Mouse (Mus musculus) liver, embryonic 13.5 days (tissue): ENCODE data around the gene Hsd17b7. TPM values are rescaled to one million over a fixed set of nuclear protein-coding genes. Genes with fewer than 3 reads are reported as not detected.

Source experiments
- ATAC-seq: fragments of 200-750 bp; cut with Nextera tagmentation; 2 replicates; pipeline ENCODE4 v1.8.0; 2017; ENCODE audit warnings: low read depth, mild to moderate bottlenecking, moderate number of reproducible peaks, moderate library complexity
- DNase-seq: peaks from one replicate; pipeline ENCODE4 v3.0.0; 2022
- H3K27ac ChIP-seq: fragments of 300-500 bp; sonication (generic); 2 replicates; pipeline ENCODE4 v1.5.1; 2015; ENCODE audit warnings: moderate library complexity, mild to moderate bottlenecking, inconsistent platforms
- H3K27me3 ChIP-seq: fragments of 300-500 bp; sonication (generic); 2 replicates; pipeline ENCODE4 v1.6.1; 2015; ENCODE audit warnings: mild to moderate bottlenecking, inconsistent platforms
- H3K36me3 ChIP-seq: fragments of 300-500 bp; sonication (generic); 2 replicates; pipeline ENCODE4 v1.6.1; 2015; ENCODE audit warnings: mild to moderate bottlenecking, inconsistent platforms
- H3K4me1 ChIP-seq: fragments of 300-500 bp; sonication (generic); replicated peaks from 2 replicates; pipeline ENCODE4 v1.6.1; 2015; ENCODE audit warnings: inconsistent platforms
- H3K4me2 ChIP-seq: fragments of 300-500 bp; sonication (generic); 2 replicates; pipeline ENCODE4 v1.6.1; 2015; ENCODE audit warnings: inconsistent platforms, mild to moderate bottlenecking, moderate library complexity
- H3K4me3 ChIP-seq: fragments of 300-500 bp; sonication (generic); replicated peaks from 2 replicates; pipeline ENCODE4 v1.5.1; 2015; ENCODE audit warnings: mild to moderate bottlenecking, inconsistent platforms
- H3K9ac ChIP-seq: fragments of 300-500 bp; sonication (generic); 2 replicates; pipeline ENCODE4 v1.6.1; 2015; ENCODE audit warnings: mild to moderate bottlenecking, inconsistent platforms
- H3K9me3 ChIP-seq: fragments of 300-500 bp; sonication (generic); replicated peaks from 2 replicates; pipeline ENCODE4 v1.6.1; 2016; ENCODE audit warnings: inconsistent platforms
- WGBS: fragments of 180-500 bp; shearing (Covaris S2); methylation state at CpG from one replicate; pipeline ENCODE4 v1.1.7; 2015; ENCODE audit not compliant: insufficient replicate concordance; 5-methylcytosine and 5-hydroxymethylcytosine counted together
- polyA plus RNA-seq: library from polyadenylated mRNA; unstranded; fragments of >200 nt; fragmentation: Nextera tagmentation; extraction: Ambion mirVana; gene quantifications from 2 replicates; pipeline ENCODE4 v1.2.1, GENCODE M21; 2015

The Hsd17b7 gene
- polyA plus RNA-seq, 1 experiment from 2014 or later: 12.4 TPM

DNA sequence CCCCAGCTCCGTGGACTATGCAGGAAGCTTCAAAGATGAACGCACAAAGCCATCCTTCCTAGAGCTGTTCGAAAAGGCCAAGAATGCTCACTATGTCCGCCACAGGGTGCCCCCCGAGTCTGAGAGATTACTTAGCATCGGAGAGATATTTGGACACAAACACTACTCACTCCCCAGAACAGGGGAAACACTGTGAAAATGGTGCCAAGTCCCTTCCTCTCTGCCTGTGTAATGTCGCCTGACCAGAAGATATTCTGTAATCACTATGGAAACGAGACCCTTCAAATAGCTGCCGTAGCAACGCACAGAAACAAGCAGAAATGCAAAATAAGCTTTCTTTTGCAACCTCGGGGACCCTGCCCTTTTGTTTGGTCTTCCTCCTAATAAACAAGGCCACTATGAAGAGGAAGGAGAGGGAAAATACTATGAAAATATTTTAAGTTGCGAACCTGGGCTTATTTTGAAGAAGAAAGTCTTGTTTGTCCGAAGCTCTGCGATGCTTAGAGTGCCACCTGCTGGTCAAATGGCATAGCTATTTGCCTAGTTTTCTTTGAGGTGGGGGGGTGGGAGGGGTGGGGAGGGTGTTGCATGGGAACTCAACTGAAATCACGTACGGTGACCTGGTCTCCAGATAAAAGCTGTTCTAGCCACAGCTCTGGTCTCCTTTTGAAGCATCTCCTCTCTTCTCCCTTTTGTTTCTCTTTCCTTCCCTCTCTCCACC is 34.9 kb downstream of the Hsd17b7 start:
- Histone ChIP-seq H3K4me1 (no peaks in the 10 kb centered on the region), H3K4me2 (no peak overlapping the region), H3K27me3 (no peaks in the 10 kb centered on the region), H3K9me3 (no peaks in the 10 kb centered on the region), H3K36me3 (no peaks in the 10 kb centered on the region), H3K4me3 (no peak overlapping the region), H3K27ac (no peak overlapping the region), H3K9ac (no peak overlapping the region)
- WGBS: 48% methylated on average over 16 of the region's 16 CpGs
- ATAC-seq (no peak), DNase-seq (no peak)

- 61% methylated on average over 7 of the region's 7 CpGs for WGBS
- H3K9me3 ChIP-seq: no peaks in the 10 kb centered on the region
- DNase-seq (no peak), ATAC-seq (no peak)
- H3K9ac ChIP-seq: no peak overlapping the region
- no peak overlapping the region for H3K27ac ChIP-seq
- H3K4me3 ChIP-seq: no peak overlapping the region
- H3K4me1 ChIP-seq: no peaks in the 10 kb centered on the region
- no peaks in the 10 kb centered on the region for H3K36me3 ChIP-seq
- H3K4me2 ChIP-seq: no peak overlapping the region
- no peaks in the 10 kb centered on the region for H3K27me3 ChIP-seq
Measured at GRCm38 (mm10) chr1:169932122-169932746, 36.8 kb downstream of the Hsd17b7 start.

GRCm38 (mm10) chr1:169931698-169932097 is 37.3 kb downstream of the Hsd17b7 start:
- Histone ChIP-seq H3K4me1 (no peaks in the 10 kb centered on the region), H3K27ac (no peak overlapping the region), H3K9me3 (no peaks in the 10 kb centered on the region), H3K27me3 (no peaks in the 10 kb centered on the region), H3K9ac (no peak overlapping the region), H3K36me3 (no peaks in the 10 kb centered on the region), H3K4me3 (no peak overlapping the region), H3K4me2 (no peak overlapping the region)
- DNase-seq (no peak), ATAC-seq (no peak)
- 59% methylated on average over 7 of the region's 7 CpGs for WGBS

- ATAC-seq (no peak), DNase-seq (no peak)
- no peaks in the 10 kb centered on the region for H3K9me3 ChIP-seq
- no peak within 1 kb of the TSS for H3K4me3 ChIP-seq
- no peaks in the 10 kb centered on the region for H3K4me1 ChIP-seq
- H3K9ac ChIP-seq: no peak within 1 kb of the TSS
- H3K27me3 ChIP-seq: no peaks in the 10 kb centered on the region
- no peaks in the 10 kb centered on the region for H3K36me3 ChIP-seq
- H3K4me2 ChIP-seq: no peak within 1 kb of the TSS
- WGBS: 27% methylated on average over 12 of the region's 12 CpGs
- H3K27ac ChIP-seq: no peak within 1 kb of the TSS
Measured at GRCm38 (mm10) chr1:169928454-169928971, 40.5 kb downstream of the Hsd17b7 start, which contains the start of gene Ccdc190. TSS of gene Ccdc190 (plus strand) at chr1:169928648.

GRCm38 (mm10) chr1:169927753-169928369 is 41.2 kb downstream of the Hsd17b7 start:
- ATAC-seq (no peak), DNase-seq (no peak)
- Histone ChIP-seq H3K4me2 (no peak overlapping the region), H3K9me3 (no peaks in the 10 kb centered on the region), H3K4me1 (no peaks in the 10 kb centered on the region), H3K9ac (no peak overlapping the region), H3K27me3 (no peaks in the 10 kb centered on the region), H3K4me3 (no peak overlapping the region), H3K36me3 (no peaks in the 10 kb centered on the region), H3K27ac (no peak overlapping the region)
- WGBS: 57% methylated on average over 8 of the region's 8 CpGs

DNA sequence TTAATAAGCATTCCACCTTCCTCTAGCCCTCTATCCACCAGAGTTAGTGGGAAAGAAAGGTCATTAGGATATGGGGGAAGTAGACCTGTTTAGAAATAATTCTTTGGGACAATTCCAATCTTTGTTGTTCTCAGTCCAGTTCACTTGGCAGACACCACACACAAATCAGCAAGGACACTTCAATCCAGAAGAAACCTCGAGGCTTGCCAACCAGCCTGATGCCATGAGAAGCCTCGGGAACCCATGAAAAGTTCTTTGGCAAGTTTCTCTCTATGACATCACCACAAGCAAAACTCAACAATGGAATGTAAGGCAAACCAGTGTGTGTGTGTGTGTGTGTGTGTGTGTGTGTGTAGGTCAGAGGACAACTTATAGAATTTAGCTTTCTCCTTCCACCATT is 44.5 kb downstream of the Hsd17b7 start:
- Histone ChIP-seq H3K9me3 (no peaks in the 10 kb centered on the region), H3K4me3 (no peak overlapping the region), H3K4me1 (no peaks in the 10 kb centered on the region), H3K4me2 (no peak overlapping the region), H3K27me3 (peaks cover 4% of the 10 kb centered on the region; the same call in 1 of the 2 replicates), H3K9ac (no peak overlapping the region), H3K36me3 (no peaks in the 10 kb centered on the region), H3K27ac (no peak overlapping the region)
- WGBS: 58% methylated on average over 2 of the region's 2 CpGs
- ATAC-seq: no peak
- no peak for DNase-seq

DNA sequence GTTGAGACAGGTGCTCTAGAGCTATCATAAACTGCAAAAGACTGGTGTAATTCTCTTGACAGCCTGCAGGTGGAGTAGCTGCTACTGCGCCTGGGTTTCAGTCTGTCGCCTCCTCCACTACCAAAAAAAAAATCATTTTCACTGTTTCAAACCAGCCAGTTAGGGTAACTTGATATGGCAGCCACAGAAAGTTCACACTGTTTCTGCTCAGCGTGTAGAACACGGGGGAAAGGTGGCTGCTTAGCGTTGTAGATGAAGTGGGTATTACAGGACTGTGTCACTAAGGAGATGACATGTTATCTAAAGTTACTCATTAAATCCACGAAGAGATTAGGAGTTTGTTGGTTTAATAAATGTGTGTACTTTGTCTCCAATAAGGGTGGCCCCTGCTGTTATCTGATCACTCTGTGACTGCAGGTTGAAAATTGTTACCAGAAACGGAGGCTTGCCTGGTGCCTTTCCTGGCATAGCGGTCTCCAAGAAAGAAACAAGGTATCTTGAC is 47.3 kb downstream of the Hsd17b7 start:
- no peak for ATAC-seq
- no peak for DNase-seq
- H3K27ac ChIP-seq: no peak overlapping the region
- H3K9me3 ChIP-seq: no peaks in the 10 kb centered on the region
- 0 out of 2 replicates have a peak overlapping the region, but pooled peaks have one; percentile 34 for H3K4me2 ChIP-seq
- H3K27me3 ChIP-seq: peaks cover 4% of the 10 kb centered on the region; the same call in 1 of the 2 replicates
- H3K4me1 ChIP-seq: no peaks in the 10 kb centered on the region
- H3K4me3 ChIP-seq: no peak overlapping the region
- no peak overlapping the region for H3K9ac ChIP-seq
- no peaks in the 10 kb centered on the region for H3K36me3 ChIP-seq
- WGBS: 36% methylated on average over 8 of the region's 8 CpGs

DNA sequence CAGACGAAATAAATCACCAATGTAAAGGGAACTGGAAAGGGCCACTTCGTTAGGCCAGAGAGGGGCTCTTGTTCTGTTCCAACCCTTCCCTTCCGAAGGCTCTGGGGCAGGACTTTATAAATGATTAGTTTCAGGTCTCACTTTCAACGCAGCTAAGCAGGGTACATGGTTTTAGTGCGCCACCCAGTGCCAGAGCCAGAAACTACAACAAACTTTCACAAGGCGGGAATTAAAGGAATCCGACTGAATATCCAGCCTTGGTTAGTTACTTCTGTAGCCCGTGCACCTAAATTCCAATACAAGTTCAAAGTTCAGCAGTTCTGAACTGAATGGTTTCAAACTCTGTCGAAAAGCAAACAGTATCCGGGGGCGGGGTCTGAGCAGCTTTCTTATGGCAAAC is 49.8 kb downstream of the Hsd17b7 start:
- Histone ChIP-seq H3K27ac (no peak overlapping the region), H3K4me2 (no peak overlapping the region), H3K4me3 (no peak overlapping the region), H3K9ac (no peak overlapping the region), H3K4me1 (no peaks in the 10 kb centered on the region), H3K9me3 (no peaks in the 10 kb centered on the region), H3K36me3 (no peaks in the 10 kb centered on the region), H3K27me3 (peaks cover 4% of the 10 kb centered on the region; the same call in 1 of the 2 replicates)
- 6% methylated on average over 11 of the region's 11 CpGs for WGBS
- ATAC-seq (no peak), DNase-seq (peak; percentile 28)

DNA sequence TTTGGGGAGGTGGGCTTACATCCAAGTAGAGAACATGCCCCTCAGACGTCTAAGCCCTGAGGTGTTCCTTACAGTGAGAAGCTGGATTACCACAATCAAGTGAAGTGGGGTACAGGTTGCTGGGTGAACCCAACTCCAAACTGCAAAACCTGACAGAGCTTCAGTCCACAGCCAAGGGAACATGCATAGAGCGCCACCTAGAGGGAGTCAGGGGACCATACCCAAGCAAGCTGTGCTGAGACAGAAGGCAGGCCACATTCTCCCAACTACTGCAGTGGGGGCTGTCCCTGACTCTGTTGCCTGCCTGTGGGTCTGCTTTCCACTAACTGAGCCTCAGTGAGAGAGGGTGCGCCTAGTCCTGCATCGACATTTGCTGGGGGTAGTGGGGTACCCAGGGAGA is 51.0 kb downstream of the Hsd17b7 start:
- H3K9ac ChIP-seq: no peak overlapping the region

DNA sequence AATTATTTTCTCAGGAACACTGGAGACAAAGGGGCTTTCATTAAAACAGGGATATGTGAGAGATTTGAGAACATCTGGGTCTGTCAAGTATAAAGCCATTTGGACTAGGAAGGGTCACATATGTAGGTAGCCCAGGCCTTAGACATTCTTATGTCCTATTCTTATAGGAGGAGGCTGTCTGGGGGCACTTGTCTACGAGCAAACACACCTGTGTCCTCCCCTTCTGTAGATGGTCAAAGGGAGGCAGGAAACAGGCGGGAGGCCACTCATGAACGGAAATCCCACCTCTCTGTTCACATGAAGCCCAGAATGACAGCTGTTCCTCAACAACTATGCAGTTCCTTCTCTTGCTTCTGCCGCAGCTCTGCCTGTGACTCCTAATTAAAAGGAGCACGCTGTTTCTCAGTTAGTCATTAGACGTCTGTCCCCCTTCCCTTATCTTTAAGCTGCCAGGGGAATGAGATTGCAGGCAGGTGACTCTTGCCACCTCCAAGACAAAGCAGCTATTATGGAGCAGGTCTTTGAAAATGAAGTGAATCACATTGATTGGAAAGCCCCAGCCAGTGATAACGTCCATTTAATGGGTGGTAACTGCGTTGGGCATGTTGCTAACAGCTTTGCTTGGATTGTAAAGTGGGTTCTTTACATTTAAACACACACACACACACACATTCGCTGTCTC is 51.8 kb downstream of the Hsd17b7 start:
- DNase-seq: no peak
- ATAC-seq: no peak
- H3K4me2 ChIP-seq: no peak overlapping the region
- H3K27me3 ChIP-seq: peaks cover 4% of the 10 kb centered on the region; the same call in 1 of the 2 replicates
- WGBS: 43% methylated on average over 9 of the region's 9 CpGs
- H3K27ac ChIP-seq: no peak overlapping the region
- H3K4me3 ChIP-seq: no peak overlapping the region
- H3K9me3 ChIP-seq: no peaks in the 10 kb centered on the region
- H3K9ac ChIP-seq: no peak overlapping the region
- H3K36me3 ChIP-seq: no peaks in the 10 kb centered on the region
- no peaks in the 10 kb centered on the region for H3K4me1 ChIP-seq

More for the DNA sequence above, 51.0 kb downstream of the Hsd17b7 start:
- peak; percentile 10 for DNase-seq
- H3K4me1 ChIP-seq: no peaks in the 10 kb centered on the region
- H3K9me3 ChIP-seq: no peaks in the 10 kb centered on the region
- no peak overlapping the region for H3K27ac ChIP-seq
- 26% methylated on average over 4 of the region's 4 CpGs for WGBS
- peaks cover 4% of the 10 kb centered on the region; the same call in 1 of the 2 replicates for H3K27me3 ChIP-seq
- H3K36me3 ChIP-seq: no peaks in the 10 kb centered on the region
- ATAC-seq: 0 out of 2 replicates have a peak, but pooled peaks have one; percentile 34
- no peak overlapping the region for H3K4me2 ChIP-seq
- H3K4me3 ChIP-seq: no peak overlapping the region

DNA sequence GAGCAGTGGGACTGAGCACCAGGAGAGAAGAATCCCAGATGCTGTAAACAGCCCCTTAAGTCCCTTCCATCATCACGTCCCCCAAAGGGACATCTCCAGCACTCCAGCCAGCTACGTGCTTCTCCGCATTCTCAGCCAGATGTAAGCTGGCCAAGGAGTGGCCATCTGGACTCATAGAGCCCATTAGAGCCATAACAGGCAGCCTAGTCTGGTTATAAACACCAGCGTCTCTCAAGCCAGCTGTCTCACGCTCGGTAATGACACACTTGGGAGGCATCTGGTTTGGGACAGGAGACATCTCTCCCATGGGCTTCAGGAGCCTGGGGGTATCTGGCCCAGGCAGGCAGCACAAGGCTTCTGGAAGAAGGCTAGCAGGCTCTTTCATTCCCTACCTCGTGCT is 52.4 kb downstream of the Hsd17b7 start:
- WGBS: 60% methylated on average over 7 of the region's 7 CpGs
- Histone ChIP-seq H3K4me3 (no peak overlapping the region), H3K27me3 (peaks cover 4% of the 10 kb centered on the region; the same call in 1 of the 2 replicates), H3K9ac (no peak overlapping the region), H3K4me1 (no peaks in the 10 kb centered on the region), H3K27ac (no peak overlapping the region), H3K36me3 (no peaks in the 10 kb centered on the region), H3K4me2 (no peak overlapping the region), H3K9me3 (no peaks in the 10 kb centered on the region)
- no peak for ATAC-seq
- no peak for DNase-seq
